Mouse (Mus musculus) CH12.LX (cell line): ENCODE results near the gene Ift81. TPM values are rescaled to one million over a fixed set of nuclear protein-coding genes. Genes with fewer than 3 reads are reported as not detected.

ENCODE experiments used
- DNase-seq: peaks from one replicate; pipeline ENCODE4 v3.0.0-alpha.2; 2013; ENCODE audit errors: extremely low read depth
- H3K27ac ChIP-seq: 2 replicates; pipeline ENCODE4 v1.5.1; 2012; ENCODE audit warnings: low read depth, mild to moderate bottlenecking, control low read depth, moderate library complexity; ENCODE audit not compliant: insufficient read depth
- H3K27me3 ChIP-seq: replicated peaks from 2 replicates; pipeline ENCODE3; 2012; ENCODE audit warnings: inconsistent platforms
- H3K36me3 ChIP-seq, 2 experiments: replicated peaks in 1 of 2; 2 replicates each; pipeline versions ENCODE3 to v1.6.1; 2012; ENCODE audit warnings: inconsistent platforms in 1 of 2, low read length in 1 of 2, mild to moderate bottlenecking in 1 of 2, mixed read lengths in 1 of 2, moderate library complexity in 1 of 2; ENCODE audit not compliant: control insufficient read depth in 1 of 2, insufficient read depth in 1 of 2
- H3K4me1 ChIP-seq, 2 experiments: 2 replicates each; pipeline ENCODE4 v1.6.1; 2012; ENCODE audit warnings: inconsistent platforms in 1 of 2, moderate library complexity in 1 of 2; ENCODE audit not compliant: insufficient read depth in 2 of 2, control insufficient read depth in 1 of 2
- H3K4me2 ChIP-seq: 2 replicates; pipeline ENCODE4 v1.6.1; 2012; ENCODE audit warnings: low read depth, mild to moderate bottlenecking, control low read depth; ENCODE audit not compliant: poor library complexity, insufficient read depth, severe bottlenecking
- H3K4me3 ChIP-seq, 3 experiments: fragments of 150-350 bp in 1 of 3; sonication (generic) in 1 of 3; replicated peaks in 1 of 3; 2 replicates each; pipeline versions ENCODE3 to v1.5.1; 2011 to 2012; ENCODE audit warnings: low read depth in 2 of 3, low read length in 2 of 3, mild to moderate bottlenecking in 2 of 3, moderate library complexity in 2 of 3, control low read depth in 1 of 3, improper control_type of control experiment in 1 of 3, inconsistent platforms in 1 of 3, mixed read lengths in 1 of 3; ENCODE audit not compliant: poor library complexity in 1 of 3
- H3K79me2 ChIP-seq: replicated peaks from 2 replicates; pipeline ENCODE4 v1.6.1; 2012; ENCODE audit warnings: mild to moderate bottlenecking, moderate library complexity; ENCODE audit not compliant: control insufficient read depth, poor library complexity, insufficient read depth, severe bottlenecking; ENCODE audit errors: extremely low read depth
- H3K9ac ChIP-seq: 2 replicates; pipeline ENCODE4 v1.6.1; 2012; ENCODE audit warnings: low read depth, mild to moderate bottlenecking, control low read depth, moderate library complexity; ENCODE audit not compliant: insufficient read depth
- H3K9me3 ChIP-seq: replicated peaks from 2 replicates; pipeline ENCODE3; 2012; ENCODE audit warnings: low read length, inconsistent platforms, mixed read lengths
- JUND ChIP-seq: conservative IDR thresholded peaks from 2 replicates; pipeline ENCODE4 v1.6.1; 2011; ENCODE audit warnings: low read depth, low read length, improper control_type of control experiment
- MYC ChIP-seq: IDR thresholded peaks from 2 replicates; pipeline ENCODE4 v1.6.1; 2011; ENCODE audit warnings: low read depth, mild to moderate bottlenecking, improper control_type of control experiment, low read length
- dilution Hi-C: fragments of 300-500 bp; cut with MboI; formaldehyde crosslinking; loops from 2 replicates; pipeline ENCODE4 v1.14.3; 2020; ENCODE audit warnings: low sequenced_read_pairs; ENCODE audit not compliant: extremely low pct_unique_long_range_greater_than_20kb, extremely low pct_ligation_motif_present
- in situ Hi-C: fragments of 300-500 bp; cut with MboI; formaldehyde crosslinking; loops from 3 replicates; pipeline ENCODE4 v1.14.3; 2019; ENCODE audit warnings: low sequenced_read_pairs, low pct_ligation_motif_present, low pct_unique_long_range_greater_than_20kb, mixed read lengths
- polyA plus RNA-seq: library from polyadenylated mRNA; unstranded; fragments of >175 nt; gene quantifications from 2 replicates; pipeline ENCODE4 v1.2.1, GENCODE M21; 2012; ENCODE audit warnings: low read depth; ENCODE audit not compliant: insufficient read length
- total RNA-seq, 2 experiments: library from RNA; depleted of rRNA; stranded (reverse); fragments of 300-350 nt in 1 of 2; fragments of >200 nt in 1 of 2; gene quantifications; 2 replicates each; pipeline ENCODE4 v1.2.3; 2012 to 2014

Ift81 gene
- total and polyA plus RNA-seq, 3 experiments = 3.1 to 5.0 (median 4.1) TPM

DNA sequence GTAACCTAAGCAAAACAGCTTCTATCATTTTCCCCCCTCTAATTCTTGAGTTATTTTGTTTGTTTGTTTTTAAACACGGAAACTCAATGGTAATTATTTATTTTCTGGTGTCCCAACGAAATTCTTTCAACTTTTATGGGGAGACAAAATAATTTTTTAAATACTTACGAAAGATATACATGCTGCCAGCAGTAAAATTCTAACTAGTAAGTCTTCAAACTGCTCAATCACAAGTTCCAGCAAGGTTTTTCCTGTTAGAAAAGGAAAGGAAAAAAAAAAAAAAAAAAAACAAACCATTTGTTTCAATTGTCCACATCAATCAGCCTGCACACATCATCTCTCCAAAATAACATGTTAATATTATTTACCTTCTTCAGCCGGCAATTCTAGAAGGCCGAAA lies 113.8 kb downstream of the Ift81 start:
- peak overlapping the region; percentile 74 to 96 (median 89) for H3K4me3 ChIP-seq
- peaks cover 14 to 30% of the 10 kb centered on the region in 2 experiments for H3K36me3 ChIP-seq
- H3K79me2 ChIP-seq = peaks cover 41% of the 10 kb centered on the region
- dilution Hi-C loops (no loop called here), in situ Hi-C loops (loop anchor here (25.0 kb wide), 1 partner anchor 112 kb away; the partner anchor contains the start of gene Ift81)
- no peak overlapping the region for H3K27ac ChIP-seq
- H3K4me2 ChIP-seq = peak overlapping the region; percentile 88
- peak overlapping the region; percentile 87 for H3K9ac ChIP-seq
- H3K4me1 ChIP-seq = peaks cover 3 to 43% of the 10 kb centered on the region in 2 experiments
- H3K27me3 ChIP-seq = no peaks in the 10 kb centered on the region
- TF ChIP-seq JUND = no peak
- 0 out of 2 replicates have a peak, but pooled peaks have one; percentile 0 for TF ChIP-seq MYC
- no peaks in the 10 kb centered on the region for H3K9me3 ChIP-seq
- DNase-seq = no peak

Other genes starting within 250 kb of the Ift81 start
- 61.4 and 66.8 TPM in 2 replicates for gene Gpn3, start 242.6 kb downstream of the Ift81 start, total RNA-seq (2012; rRNA removed)
- gene Gpn3, start 242.6 kb downstream of the Ift81 start, total RNA-seq (2014; rRNA removed) = 96.1 and 97.1 TPM in 2 replicates
- gene Gpn3, start 242.6 kb downstream of the Ift81 start, polyA plus RNA-seq = 65.9 and 74.6 TPM in 2 replicates
- 37.2 and 38.2 TPM in 2 replicates for gene Fam216a, start 242.2 kb downstream of the Ift81 start, total RNA-seq (2012; rRNA removed)
- 50.2 and 55.8 TPM in 2 replicates for gene Fam216a, start 242.2 kb downstream of the Ift81 start, total RNA-seq (2014; rRNA removed)
- 41.4 and 41.5 TPM in 2 replicates for gene Fam216a, start 242.2 kb downstream of the Ift81 start, polyA plus RNA-seq
- 297 and 315 TPM in 2 replicates for gene Arpc3, start 222.6 kb downstream of the Ift81 start, total RNA-seq (2012; rRNA removed)
- gene Arpc3, start 222.6 kb downstream of the Ift81 start, total RNA-seq (2014; rRNA removed) = 425 and 543 TPM in 2 replicates
- 256 TPM in 2 replicates for gene Arpc3, start 222.6 kb downstream of the Ift81 start, polyA plus RNA-seq
- gene Anapc7, start 192.8 kb downstream of the Ift81 start, total RNA-seq (2012; rRNA removed) = 36.6 and 39.4 TPM in 2 replicates
- gene Anapc7, start 192.8 kb downstream of the Ift81 start, total RNA-seq (2014; rRNA removed) = 21.3 and 21.9 TPM in 2 replicates
- gene Anapc7, start 192.8 kb downstream of the Ift81 start, polyA plus RNA-seq = 43.3 and 45.4 TPM in 2 replicates
- 80.9 and 123 TPM in 2 replicates for gene Atp2a2, start 112.3 kb downstream of the Ift81 start, total RNA-seq (2012; rRNA removed)
- gene Atp2a2, start 112.3 kb downstream of the Ift81 start, total RNA-seq (2014; rRNA removed) = 59.5 and 61.6 TPM in 2 replicates
- 158 and 159 TPM in 2 replicates for gene Atp2a2, start 112.3 kb downstream of the Ift81 start, polyA plus RNA-seq
- gene P2rx7, start 29.4 kb upstream of the Ift81 start, total RNA-seq (2012; rRNA removed) = 0.59 and 0.76 TPM in 2 replicates
- 1.4 and 1.5 TPM in 2 replicates for gene P2rx7, start 29.4 kb upstream of the Ift81 start, total RNA-seq (2014; rRNA removed)
- 1.5 and 1.8 TPM in 2 replicates for gene P2rx7, start 29.4 kb upstream of the Ift81 start, polyA plus RNA-seq
- 8.2 and 11.0 TPM in 2 replicates for gene P2rx4, start 93.0 kb upstream of the Ift81 start, total RNA-seq (2012; rRNA removed)
- gene P2rx4, start 93.0 kb upstream of the Ift81 start, total RNA-seq (2014; rRNA removed) = 7.9 and 9.1 TPM in 2 replicates
- gene P2rx4, start 93.0 kb upstream of the Ift81 start, polyA plus RNA-seq = 15.0 and 16.7 TPM in 2 replicates
- gene Camkk2, start 164.9 kb upstream of the Ift81 start, total RNA-seq (2012; rRNA removed) = 12.3 and 13.5 TPM in 2 replicates
- gene Camkk2, start 164.9 kb upstream of the Ift81 start, total RNA-seq (2014; rRNA removed) = 8.6 TPM in 2 replicates
- 9.4 and 12.7 TPM in 2 replicates for gene Camkk2, start 164.9 kb upstream of the Ift81 start, polyA plus RNA-seq
- 236 and 252 TPM in 2 replicates for gene Anapc5, start 206.8 kb upstream of the Ift81 start, total RNA-seq (2012; rRNA removed)
- 247 and 258 TPM in 2 replicates for gene Anapc5, start 206.8 kb upstream of the Ift81 start, total RNA-seq (2014; rRNA removed)
- gene Anapc5, start 206.8 kb upstream of the Ift81 start, polyA plus RNA-seq = 261 and 280 TPM in 2 replicates
- 17.2 and 18.4 TPM in 2 replicates for gene Rnf34, start 235.5 kb upstream of the Ift81 start, total RNA-seq (2012; rRNA removed)
- gene Rnf34, start 235.5 kb upstream of the Ift81 start, total RNA-seq (2014; rRNA removed) = 24.1 and 24.6 TPM in 2 replicates
- gene Rnf34, start 235.5 kb upstream of the Ift81 start, polyA plus RNA-seq = 29.1 and 30.8 TPM in 2 replicates